Mouse (Mus musculus): ENCODE results near the gene Nat8f2. TPM values are rescaled to one million over a fixed set of nuclear protein-coding genes. Genes with fewer than 3 reads are reported as not detected.
"Not testable (repeated sequence)": the region's sequence is repeated elsewhere in the genome, so short reads cannot be mapped to it uniquely, and the experiment has no call there.

Gene Nat8f2
- polyA plus RNA-seq, 1 experiment from 2014 or later = not detected

GRCm38 (mm10) chr6:85867726-85868690 lies 950 bp downstream of the Nat8f2 start:
- WGBS (ENCODE audit: insufficient replicate concordance) = 68% methylated on average over 8 of the region's 8 CpGs
- no peak for ATAC-seq (replicated peaks; ENCODE audit: insufficient number of reproducible peaks, low FRiP score, low TSS enrichment)
- Histone ChIP-seq H3K4me3 (ENCODE audit: low read depth, low read length) (no peak overlapping the region), H3K27ac (ENCODE audit: low read depth, low read length) (no peak overlapping the region), H3K4me1 (ENCODE audit: control insufficient read depth, insufficient read depth, low read length) (no peaks in the 10 kb centered on the region), H3K9ac (ENCODE audit: low read depth, low read length) (no peak overlapping the region), H3K9me3 (replicated peaks; ENCODE audit: control insufficient read depth, low read length) (no peaks in the 10 kb centered on the region), H3K27me3 (ENCODE audit: control insufficient read depth, insufficient read depth, low read length) (no peaks in the 10 kb centered on the region), H3K4me2 (no peak overlapping the region), H3K36me3 (ENCODE audit: control insufficient read depth, insufficient read depth, low read length) (no peaks in the 10 kb centered on the region)

GRCm38 (mm10) chr6:85866995-85867394 lies 2.0 kb downstream of the Nat8f2 start:
- H3K4me3 ChIP-seq (ENCODE audit: low read depth, low read length); H3K9me3 ChIP-seq (replicated peaks; ENCODE audit: control insufficient read depth, low read length); H3K9ac ChIP-seq (ENCODE audit: low read depth, low read length); H3K4me2 ChIP-seq; H3K27ac ChIP-seq (ENCODE audit: low read depth, low read length); H3K27me3 ChIP-seq (ENCODE audit: control insufficient read depth, insufficient read depth, low read length); ATAC-seq (replicated peaks; ENCODE audit: insufficient number of reproducible peaks, low FRiP score, low TSS enrichment); H3K4me1 ChIP-seq (ENCODE audit: control insufficient read depth, insufficient read depth, low read length); H3K36me3 ChIP-seq (ENCODE audit: control insufficient read depth, insufficient read depth, low read length): not testable (repeated sequence)
- WGBS (ENCODE audit: insufficient replicate concordance) = 45% methylated on average over 1 of the region's 1 CpGs

DNA sequence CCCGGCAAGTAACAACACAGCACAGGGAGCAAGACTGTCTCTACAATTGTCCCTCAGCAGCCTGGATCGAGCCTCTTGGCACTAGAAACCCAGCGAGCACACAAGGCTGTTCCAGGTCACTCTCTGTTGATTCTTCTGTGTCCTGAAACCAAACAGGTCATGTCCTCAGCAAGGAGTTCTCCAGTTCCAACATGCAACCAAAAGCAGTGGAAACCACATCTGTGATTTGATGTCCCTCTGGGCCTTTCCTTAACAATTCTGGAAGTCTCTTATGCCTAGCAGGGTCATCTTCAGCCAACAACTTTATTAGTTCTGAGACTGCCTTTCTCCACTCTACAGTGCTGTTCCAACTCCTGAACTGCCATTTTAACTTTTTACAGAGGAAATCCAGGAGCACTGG lies 2.8 kb downstream of the Nat8f2 start:
- not testable (repeated sequence) for H3K36me3 ChIP-seq (ENCODE audit: control insufficient read depth, insufficient read depth, low read length); H3K9me3 ChIP-seq (replicated peaks; ENCODE audit: control insufficient read depth, low read length); ATAC-seq (replicated peaks; ENCODE audit: insufficient number of reproducible peaks, low FRiP score, low TSS enrichment); H3K4me3 ChIP-seq (ENCODE audit: low read depth, low read length); H3K9ac ChIP-seq (ENCODE audit: low read depth, low read length); H3K27ac ChIP-seq (ENCODE audit: low read depth, low read length); H3K27me3 ChIP-seq (ENCODE audit: control insufficient read depth, insufficient read depth, low read length); H3K4me2 ChIP-seq; H3K4me1 ChIP-seq (ENCODE audit: control insufficient read depth, insufficient read depth, low read length)
- 81% methylated on average over 3 of the region's 3 CpGs for WGBS (ENCODE audit: insufficient replicate concordance)

GRCm38 (mm10) chr6:85864900-85865639 lies 3.9 kb downstream of the Nat8f2 start:
- not testable (repeated sequence) for H3K4me2 ChIP-seq; H3K9me3 ChIP-seq (replicated peaks; ENCODE audit: control insufficient read depth, low read length); H3K27me3 ChIP-seq (ENCODE audit: control insufficient read depth, insufficient read depth, low read length); H3K27ac ChIP-seq (ENCODE audit: low read depth, low read length); ATAC-seq (replicated peaks; ENCODE audit: insufficient number of reproducible peaks, low FRiP score, low TSS enrichment); H3K4me1 ChIP-seq (ENCODE audit: control insufficient read depth, insufficient read depth, low read length); H3K4me3 ChIP-seq (ENCODE audit: low read depth, low read length); H3K36me3 ChIP-seq (ENCODE audit: control insufficient read depth, insufficient read depth, low read length); H3K9ac ChIP-seq (ENCODE audit: low read depth, low read length)
- 68% methylated on average over 5 of the region's 7 CpGs for WGBS (ENCODE audit: insufficient replicate concordance)

GRCm38 (mm10) chr6:85863840-85864239 lies 5.1 kb downstream of the Nat8f2 start:
- H3K27me3 ChIP-seq (ENCODE audit: control insufficient read depth, insufficient read depth, low read length) = no peaks in the 10 kb centered on the region
- no peaks in the 10 kb centered on the region for H3K9me3 ChIP-seq (replicated peaks; ENCODE audit: control insufficient read depth, low read length)
- no peaks in the 10 kb centered on the region for H3K4me1 ChIP-seq (ENCODE audit: control insufficient read depth, insufficient read depth, low read length)
- no peak for ATAC-seq (replicated peaks; ENCODE audit: insufficient number of reproducible peaks, low FRiP score, low TSS enrichment)
- 80% methylated on average over 2 of the region's 2 CpGs for WGBS (ENCODE audit: insufficient replicate concordance)
- no peaks in the 10 kb centered on the region for H3K36me3 ChIP-seq (ENCODE audit: control insufficient read depth, insufficient read depth, low read length)
- no peak overlapping the region for H3K4me3 ChIP-seq (ENCODE audit: low read depth, low read length)
- H3K27ac ChIP-seq (ENCODE audit: low read depth, low read length) = no peak overlapping the region
- no peak overlapping the region for H3K9ac ChIP-seq (ENCODE audit: low read depth, low read length)
- no peak overlapping the region for H3K4me2 ChIP-seq

DNA sequence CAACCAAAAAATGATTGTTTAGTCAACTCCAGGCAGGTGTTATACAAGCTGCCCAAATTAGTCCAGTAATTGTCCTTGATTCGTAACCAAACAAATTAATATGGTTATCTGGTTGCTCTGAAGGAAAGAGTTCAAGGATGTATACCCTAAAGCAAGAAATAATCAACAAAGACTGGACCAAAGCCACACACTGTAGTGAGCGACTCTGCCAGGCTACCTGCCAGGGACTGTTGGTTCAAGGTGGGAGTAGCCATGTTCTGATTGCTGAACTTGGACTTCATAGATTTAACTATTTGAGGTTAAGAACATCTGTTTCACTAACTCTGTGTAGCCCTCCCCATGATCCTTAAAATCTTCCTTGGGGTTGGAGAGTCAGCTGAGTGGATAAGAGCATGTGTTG lies 5.8 kb downstream of the Nat8f2 start:
- H3K4me3 ChIP-seq (ENCODE audit: low read depth, low read length) = no peak overlapping the region
- no peak for ATAC-seq (replicated peaks; ENCODE audit: insufficient number of reproducible peaks, low FRiP score, low TSS enrichment)
- H3K4me1 ChIP-seq (ENCODE audit: control insufficient read depth, insufficient read depth, low read length) = no peaks in the 10 kb centered on the region
- 78% methylated on average over 2 of the region's 2 CpGs for WGBS (ENCODE audit: insufficient replicate concordance)
- no peaks in the 10 kb centered on the region for H3K36me3 ChIP-seq (ENCODE audit: control insufficient read depth, insufficient read depth, low read length)
- no peaks in the 10 kb centered on the region for H3K27me3 ChIP-seq (ENCODE audit: control insufficient read depth, insufficient read depth, low read length)
- H3K9me3 ChIP-seq (replicated peaks; ENCODE audit: control insufficient read depth, low read length) = no peaks in the 10 kb centered on the region
- H3K9ac ChIP-seq (ENCODE audit: low read depth, low read length) = no peak overlapping the region
- no peak overlapping the region for H3K27ac ChIP-seq (ENCODE audit: low read depth, low read length)
- no peak overlapping the region for H3K4me2 ChIP-seq

GRCm38 (mm10) chr6:85862565-85862964 lies 6.4 kb downstream of the Nat8f2 start:
- 67% methylated on average over 3 of the region's 3 CpGs for WGBS (ENCODE audit: insufficient replicate concordance)
- no peaks in the 10 kb centered on the region for H3K36me3 ChIP-seq (ENCODE audit: control insufficient read depth, insufficient read depth, low read length)
- no peak for ATAC-seq (replicated peaks; ENCODE audit: insufficient number of reproducible peaks, low FRiP score, low TSS enrichment)

DNA sequence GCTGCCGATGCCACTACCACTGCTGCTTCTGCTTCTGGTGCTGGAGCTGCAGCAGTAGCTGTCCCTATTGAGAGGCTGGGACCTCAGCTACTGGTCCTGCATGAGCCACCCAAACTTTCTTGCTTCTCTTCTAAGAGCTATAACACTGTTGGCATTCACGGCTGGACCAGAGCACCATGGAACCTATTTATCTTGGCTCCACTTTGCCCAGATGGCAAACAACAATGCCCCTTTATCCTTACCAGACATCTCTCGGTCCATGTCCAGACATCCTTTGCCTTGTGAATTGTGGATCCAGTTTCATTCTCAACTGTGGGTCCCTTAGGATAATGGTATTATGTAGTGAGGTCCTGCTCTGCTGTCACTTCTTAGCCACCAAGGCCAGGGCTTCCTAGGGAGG lies 7.7 kb downstream of the Nat8f2 start:
- no peak for ATAC-seq (replicated peaks; ENCODE audit: insufficient number of reproducible peaks, low FRiP score, low TSS enrichment)
- WGBS (ENCODE audit: insufficient replicate concordance) = 73% methylated on average over 3 of the region's 3 CpGs
- Histone ChIP-seq H3K4me2 (no peak overlapping the region), H3K4me3 (ENCODE audit: low read depth, low read length) (no peak overlapping the region), H3K9me3 (replicated peaks; ENCODE audit: control insufficient read depth, low read length) (no peaks in the 10 kb centered on the region), H3K36me3 (ENCODE audit: control insufficient read depth, insufficient read depth, low read length) (no peaks in the 10 kb centered on the region), H3K9ac (ENCODE audit: low read depth, low read length) (no peak overlapping the region), H3K27ac (ENCODE audit: low read depth, low read length) (no peak overlapping the region), H3K27me3 (ENCODE audit: control insufficient read depth, insufficient read depth, low read length) (no peaks in the 10 kb centered on the region), H3K4me1 (ENCODE audit: control insufficient read depth, insufficient read depth, low read length) (no peaks in the 10 kb centered on the region)

More at GRCm38 (mm10) chr6:85862565-85862964, 6.4 kb downstream of the Nat8f2 start:
- H3K9ac ChIP-seq (ENCODE audit: low read depth, low read length) = no peak overlapping the region
- H3K27me3 ChIP-seq (ENCODE audit: control insufficient read depth, insufficient read depth, low read length) = no peaks in the 10 kb centered on the region
- no peak overlapping the region for H3K27ac ChIP-seq (ENCODE audit: low read depth, low read length)
- H3K4me2 ChIP-seq = no peak overlapping the region
- no peaks in the 10 kb centered on the region for H3K4me1 ChIP-seq (ENCODE audit: control insufficient read depth, insufficient read depth, low read length)
- no peak overlapping the region for H3K4me3 ChIP-seq (ENCODE audit: low read depth, low read length)
- H3K9me3 ChIP-seq (replicated peaks; ENCODE audit: control insufficient read depth, low read length) = no peaks in the 10 kb centered on the region
